23 mouse cellular contexts compared by ENCODE assay signal in the genomic region with DNA sequence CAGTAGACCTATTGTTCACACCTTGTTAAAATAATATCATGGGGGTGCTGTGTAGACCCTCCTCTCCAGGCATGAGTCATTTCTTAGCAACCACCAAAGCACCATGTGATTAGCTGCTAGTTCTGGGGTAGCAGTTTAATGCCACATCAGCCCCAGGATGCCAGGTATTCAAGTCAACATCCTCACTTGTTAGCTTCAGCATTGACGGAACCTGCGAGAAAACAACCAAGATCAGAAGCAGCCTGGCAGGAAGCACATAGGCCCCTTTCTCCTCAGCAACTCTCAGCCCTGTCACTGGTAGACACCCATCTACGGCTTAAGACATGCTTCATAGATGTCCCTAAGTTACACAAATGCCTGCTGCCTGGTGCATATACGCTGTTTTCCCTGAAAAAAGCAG. TPM values are rescaled to one million over a fixed set of nuclear protein-coding genes. Genes with fewer than 3 reads are reported as not detected.
DNase-seq lines count a peak whose midpoint lies in the region; ATAC-seq lines count a peak whose summit lies in the region.
"Had no signal": no experiment of that assay in that cellular context is flagged by ENCODE, and none has a peak within 500 bp of the region (broad histone marks: within the 10 kb centered on the region; RNA-seq: fewer than 3 reads in every experiment).

No protein-coding gene starts in this region.

- no peak overlapping the region for H3K9ac ChIP-seq in hindbrain, embryonic 12.5 days
- H3K9ac ChIP-seq: embryonic facial prominence, embryonic 12.5 days; forebrain, embryonic 13.5 days; forebrain, embryonic 15.5 days; forebrain, postnatal 0 days had no signal

- H3K4me3 ChIP-seq in hindbrain, embryonic 12.5 days = no peak overlapping the region
- H3K4me3 ChIP-seq: embryonic facial prominence, embryonic 10.5 days; embryonic facial prominence, embryonic 12.5 days; forebrain, embryonic 13.5 days; forebrain, embryonic 15.5 days had no signal

- peak; percentile 58 for DNase-seq in CD4-positive helper T cell, adult 2 months (ENCODE audit: low read depth, low spot score)
- DNase-seq in Muller cell, postnatal 12 days (ENCODE audit: inconsistent ontology term) = no peak
- no peak for DNase-seq in gastrocnemius, postnatal 4 days (ENCODE audit: low spot score in 2 of 2)
- DNase-seq in lung, postnatal 4 days = no peak
- DNase-seq: adrenal gland, adult 8-10 months; adrenal gland, postnatal 14 days; adrenal gland, postnatal 36 days; B cell, adult 2 months; cerebellum, adult 11-12 months; cerebellum, adult 2 months; cerebellum, adult 9-10 months; cerebellum, postnatal 10 days; cerebellum, postnatal 25 days; forebrain, postnatal 0 days had no signal

- ATAC-seq in CD4-positive, CD25-positive, alpha-beta regulatory T cell, adult 4 months = peak; percentile 60
- ATAC-seq in activated CD4-positive, CD25-positive, alpha-beta regulatory T cell, adult 4 months = peak; percentile 57
- peak; percentile 52 for ATAC-seq in inflammation-experienced regulatory T-cells, adult 6 months
- no peak for ATAC-seq in hindbrain, embryonic 12.5 days (ENCODE audit: low FRiP score)
- ATAC-seq: forebrain, embryonic 13.5 days; forebrain, embryonic 15.5 days; forebrain, postnatal 0 days; Patski had no signal

- H3K4me1 ChIP-seq in hindbrain, embryonic 12.5 days = no peaks in the 10 kb centered on the region
- H3K4me1 ChIP-seq: embryonic facial prominence, embryonic 10.5 days; embryonic facial prominence, embryonic 12.5 days; forebrain, embryonic 13.5 days had no signal

- H3K4me2 ChIP-seq in hindbrain, embryonic 12.5 days (replicated peaks) = no peak overlapping the region
- H3K4me2 ChIP-seq: embryonic facial prominence, embryonic 12.5 days; forebrain, embryonic 13.5 days; forebrain, embryonic 15.5 days had no signal

- 92% methylated on average over 4 of the region's 4 CpGs for WGBS in hindbrain, embryonic 12.5 days

- no peak overlapping the region for H3K27ac ChIP-seq in hindbrain, embryonic 12.5 days
- H3K27ac ChIP-seq: embryonic facial prominence, embryonic 10.5 days; embryonic facial prominence, embryonic 12.5 days; forebrain, embryonic 13.5 days; forebrain, embryonic 15.5 days had no signal

- H3K9me3 ChIP-seq in hindbrain, embryonic 12.5 days (replicated peaks) = no peaks in the 10 kb centered on the region
- H3K9me3 ChIP-seq: embryonic facial prominence, embryonic 10.5 days; embryonic facial prominence, embryonic 12.5 days; forebrain, embryonic 13.5 days; forebrain, embryonic 15.5 days had no signal

- H3K27me3 ChIP-seq in hindbrain, embryonic 12.5 days = 0 out of 2 replicates have a peak, but pooled peaks cover 9% of the 10 kb centered on the region
- H3K27me3 ChIP-seq: embryonic facial prominence, embryonic 12.5 days; forebrain, embryonic 13.5 days; forebrain, embryonic 15.5 days; Patski had no signal

- no peaks in the 10 kb centered on the region for H3K36me3 ChIP-seq in hindbrain, embryonic 12.5 days
- H3K36me3 ChIP-seq: embryonic facial prominence, embryonic 10.5 days; embryonic facial prominence, embryonic 12.5 days; forebrain, embryonic 15.5 days had no signal

RNA-seq across cellular contexts. Expression of gene Hdac4, which starts 40.1 kb away (rescaled TPM):
- polyA plus RNA-seq in CD4-positive, CD25-positive, alpha-beta regulatory T cell, adult 4 months (2017; shearing (Covaris generic)) = 10 to 100 TPM; 61.6 to 72.5 TPM
- 10 to 100 TPM; 46.3 to 62.1 TPM for polyA plus RNA-seq in activated CD4-positive, CD25-positive, alpha-beta regulatory T cell, adult 4 months (2017; shearing (Covaris generic))
- polyA plus RNA-seq in inflammation-experienced regulatory T-cells, adult 6 months (2017; shearing (Covaris generic)) = 10 to 100 TPM; 42.9 to 75.8 (median 72.7) TPM
- total RNA-seq in gastrocnemius, postnatal 4 days (2021) = 10 to 100 TPM; 59.1 to 62.9 TPM
- polyA plus RNA-seq in hindbrain, embryonic 12.5 days (2016; fragmentation: Nextera tagmentation; extraction: Ambion mirVana) = 22.8 and 25.5 TPM in 2 replicates
